Mouse (Mus musculus) bone marrow macrophage, adult 2 months (primary cell): Measurements from ENCODE around the gene Actr6. TPM values are rescaled to one million over a fixed set of nuclear protein-coding genes. Genes with fewer than 3 reads are reported as not detected.
"Not testable (repeated sequence)": the region's sequence is repeated elsewhere in the genome, so short reads cannot be mapped to it uniquely, and the experiment has no call there.

ENCODE experiments used
- H3K27ac ChIP-seq: 2 replicates; pipeline ENCODE4 v1.5.1; 2012; ENCODE audit warnings: low read depth, low read length; ENCODE audit not compliant: insufficient read depth
- H3K4me1 ChIP-seq: 2 replicates; pipeline ENCODE4 v1.6.1; 2012; ENCODE audit warnings: low read length; ENCODE audit not compliant: control insufficient read depth, insufficient read depth
- H3K4me3 ChIP-seq: 2 replicates; pipeline ENCODE4 v1.5.1; 2012; ENCODE audit warnings: mild to moderate bottlenecking, low read length, moderate library complexity; ENCODE audit not compliant: insufficient read depth
- CTCF ChIP-seq: IDR thresholded peaks from 2 replicates; pipeline ENCODE4 v1.5.1; 2012; ENCODE audit warnings: low read depth, mild to moderate bottlenecking, low read length, moderate library complexity
- POLR2A ChIP-seq: IDR thresholded peaks from 2 replicates; pipeline ENCODE4 v1.6.1; 2012; ENCODE audit warnings: mild to moderate bottlenecking, low read depth, low read length, borderline replicate concordance
- polyA plus RNA-seq: library from polyadenylated mRNA; stranded (reverse); fragments of >200 nt; gene quantifications from 2 replicates; pipeline ENCODE4 v1.2.4, GENCODE M21; 2012; ENCODE audit not compliant: missing spikeins, insufficient read depth, insufficient read length

Gene Actr6
- polyA plus RNA-seq, 1 experiment, result 18.6 TPM

GRCm38 (mm10) chr10:89703042-89703441 is 29.1 kb downstream of the Actr6 start:
- H3K27ac ChIP-seq, result peak overlapping the region; percentile 84
- H3K4me1 ChIP-seq, result peaks cover 11% of the 10 kb centered on the region
- no peak for TF ChIP-seq POLR2A
- H3K4me3 ChIP-seq, result no peak overlapping the region

GRCm38 (mm10) chr10:89697956-89698355 is 34.1 kb downstream of the Actr6 start:
- TF ChIP-seq CTCF (no peak), POLR2A (no peak)
- peaks cover 5% of the 10 kb centered on the region for H3K4me1 ChIP-seq

GRCm38 (mm10) chr10:89696270-89696669 is 35.8 kb downstream of the Actr6 start:
- H3K27ac ChIP-seq, H3K4me1 ChIP-seq, H3K4me3 ChIP-seq: not testable (repeated sequence)

More at GRCm38 (mm10) chr10:89697956-89698355, 34.1 kb downstream of the Actr6 start:
- Histone ChIP-seq H3K27ac (no peak overlapping the region), H3K4me3 (no peak overlapping the region)

GRCm38 (mm10) chr10:89695194-89695911 is 36.7 kb downstream of the Actr6 start:
- Histone ChIP-seq H3K27ac (no peak overlapping the region), H3K4me1 (no peaks in the 10 kb centered on the region), H3K4me3 (no peak overlapping the region)
- no peak for TF ChIP-seq POLR2A
- no peak for TF ChIP-seq CTCF

- no peak for TF ChIP-seq CTCF
- TF ChIP-seq POLR2A, result no peak
- Histone ChIP-seq H3K4me3 (no peak overlapping the region), H3K4me1 (peaks cover 4% of the 10 kb centered on the region; the same call in 1 of the 2 replicates), H3K27ac (no peak overlapping the region)
Observed at GRCm38 (mm10) chr10:89690021-89690420, 42.1 kb downstream of the Actr6 start.

- Histone ChIP-seq H3K4me1 (peaks cover 17% of the 10 kb centered on the region), H3K27ac (no peak overlapping the region), H3K4me3 (no peak overlapping the region)
- TF ChIP-seq POLR2A (no peak), CTCF (no peak)
Observed at GRCm38 (mm10) chr10:89687455-89687854, 44.6 kb downstream of the Actr6 start.

GRCm38 (mm10) chr10:89686139-89686808 is 45.8 kb downstream of the Actr6 start, which contains the start of gene Scyl2:
Gene Scyl2 (minus strand): TSS chr10:89686285.
- TF ChIP-seq CTCF, result no peak
- TF ChIP-seq POLR2A, result no peak
- H3K27ac ChIP-seq, result no peak within 1 kb of the TSS

GRCm38 (mm10) chr10:89685391-89686138 is 46.5 kb downstream of the Actr6 start:
- TF ChIP-seq POLR2A (no peak), CTCF (no peak)
- Histone ChIP-seq H3K27ac (no peak overlapping the region), H3K4me3 (peak overlapping the region; percentile 99), H3K4me1 (peaks cover 25% of the 10 kb centered on the region)

More at GRCm38 (mm10) chr10:89686139-89686808, 45.8 kb downstream of the Actr6 start, which contains the start of gene Scyl2:
- Histone ChIP-seq H3K4me1 (peaks cover 20% of the 10 kb centered on the region), H3K4me3 (peak within 1 kb of the TSS; percentile 99)

- no peak overlapping the region for H3K4me3 ChIP-seq
- H3K4me1 ChIP-seq, result peaks cover 36% of the 10 kb centered on the region
- TF ChIP-seq POLR2A, result no peak
- no peak for TF ChIP-seq CTCF
- H3K27ac ChIP-seq, result no peak overlapping the region
Observed at GRCm38 (mm10) chr10:89682961-89683360, 49.1 kb downstream of the Actr6 start.

- H3K4me1 ChIP-seq, result peaks cover 36% of the 10 kb centered on the region
- no peak overlapping the region for H3K4me3 ChIP-seq
- TF ChIP-seq CTCF, result no peak
- no peak for TF ChIP-seq POLR2A
- H3K27ac ChIP-seq, result no peak overlapping the region
Observed at GRCm38 (mm10) chr10:89682157-89682556, 49.9 kb downstream of the Actr6 start.
